Mouse (Mus musculus) liver, embryonic 15.5 days (tissue): ENCODE measurements around the gene Dgkk. TPM values are rescaled to one million over a fixed set of nuclear protein-coding genes. Genes with fewer than 3 reads are reported as not detected.
"Not testable (repeated sequence)": the region's sequence is repeated elsewhere in the genome, so short reads cannot be mapped to it uniquely, and the experiment has no call there.

Experiments used
- ATAC-seq: fragments of 200-750 bp; cut with Nextera tagmentation; 2 replicates; pipeline ENCODE4 v1.8.0; 2017; ENCODE audit warnings: moderate number of reproducible peaks, mild to moderate bottlenecking, moderate library complexity; ENCODE audit not compliant: insufficient read depth
- H3K27ac ChIP-seq: fragments of 300-500 bp; sonication (generic); replicated peaks from 2 replicates; pipeline ENCODE4 v1.5.1; 2015; ENCODE audit warnings: mild to moderate bottlenecking, inconsistent platforms
- H3K27me3 ChIP-seq: fragments of 300-500 bp; sonication (generic); 2 replicates; pipeline ENCODE4 v1.6.1; 2015; ENCODE audit warnings: mild to moderate bottlenecking, inconsistent platforms
- H3K36me3 ChIP-seq: fragments of 300-500 bp; sonication (generic); replicated peaks from 2 replicates; pipeline ENCODE4 v1.6.1; 2015; ENCODE audit warnings: moderate library complexity, mild to moderate bottlenecking, inconsistent platforms
- H3K4me1 ChIP-seq: fragments of 300-500 bp; sonication (generic); replicated peaks from 2 replicates; pipeline ENCODE4 v1.6.1; 2015; ENCODE audit warnings: inconsistent platforms
- H3K4me2 ChIP-seq: fragments of 300-500 bp; sonication (generic); 2 replicates; pipeline ENCODE4 v1.6.1; 2015; ENCODE audit warnings: moderate library complexity, mild to moderate bottlenecking, inconsistent platforms
- H3K4me3 ChIP-seq: fragments of 300-500 bp; sonication (generic); replicated peaks from 2 replicates; pipeline ENCODE4 v1.5.1; 2015; ENCODE audit warnings: mild to moderate bottlenecking, inconsistent platforms
- H3K9ac ChIP-seq: fragments of 300-500 bp; sonication (generic); 2 replicates; pipeline ENCODE4 v1.6.1; 2015; ENCODE audit warnings: moderate library complexity, mild to moderate bottlenecking, inconsistent platforms
- H3K9me3 ChIP-seq: fragments of 300-500 bp; sonication (generic); replicated peaks from 2 replicates; pipeline ENCODE4 v1.6.1; 2016; ENCODE audit warnings: inconsistent platforms
- WGBS: fragments of 180-500 bp; shearing (Covaris S2); methylation state at CpG from one replicate; pipeline ENCODE4 v1.1.7; 2015; ENCODE audit warnings: mixed read lengths; ENCODE audit not compliant: insufficient replicate concordance; 5-methylcytosine and 5-hydroxymethylcytosine counted together
- polyA plus RNA-seq: library from polyadenylated mRNA; unstranded; fragments of >200 nt; fragmentation: Nextera tagmentation; extraction: Ambion mirVana; gene quantifications from 2 replicates; pipeline ENCODE4 v1.2.1, GENCODE M21; 2015

Dgkk gene
- polyA plus RNA-seq = 0.05 and 0.09 TPM in 2 replicates

- H3K4me3 ChIP-seq, H3K9me3 ChIP-seq, H3K9ac ChIP-seq, H3K4me1 ChIP-seq, H3K36me3 ChIP-seq, ATAC-seq, H3K27ac ChIP-seq: not testable (repeated sequence)
- peak within 1 kb of the TSS; percentile 29 for H3K4me2 ChIP-seq
- 42% methylated on average over 22 of the region's 30 CpGs for WGBS
- H3K27me3 ChIP-seq = peaks cover 33% of the 10 kb centered on the region
Measured at GRCm38 (mm10) chrX:6779006-6779405, at the start of gene Dgkk. Gene Dgkk (plus strand): TSS chrX:6779306.

GRCm38 (mm10) chrX:6733998-6734397 lies 45.1 kb upstream of the Dgkk start:
- Histone ChIP-seq H3K27ac (no peak overlapping the region), H3K9me3 (no peaks in the 10 kb centered on the region), H3K9ac (no peak overlapping the region), H3K4me1 (no peaks in the 10 kb centered on the region), H3K4me2 (no peak overlapping the region), H3K4me3 (no peak overlapping the region), H3K27me3 (no peaks in the 10 kb centered on the region), H3K36me3 (no peaks in the 10 kb centered on the region)
- 47% methylated on average over 3 of the region's 3 CpGs for WGBS
- no peak for ATAC-seq

GRCm38 (mm10) chrX:6750714-6751113 lies 28.4 kb upstream of the Dgkk start:
- Histone ChIP-seq H3K9me3 (no peaks in the 10 kb centered on the region), H3K4me1 (no peaks in the 10 kb centered on the region), H3K9ac (no peak overlapping the region), H3K27ac (no peak overlapping the region), H3K4me3 (no peak overlapping the region), H3K4me2 (no peak overlapping the region), H3K36me3 (no peaks in the 10 kb centered on the region), H3K27me3 (no peaks in the 10 kb centered on the region)
- WGBS = 29% methylated on average over 1 of the region's 1 CpGs
- ATAC-seq = no peak

- Histone ChIP-seq H3K9me3 (no peaks in the 10 kb centered on the region), H3K4me2 (no peak overlapping the region), H3K9ac (no peak overlapping the region), H3K27ac (no peak overlapping the region), H3K27me3 (no peaks in the 10 kb centered on the region), H3K36me3 (no peaks in the 10 kb centered on the region), H3K4me1 (no peaks in the 10 kb centered on the region), H3K4me3 (no peak overlapping the region)
- ATAC-seq = no peak
- 49% methylated on average over 6 of the region's 6 CpGs for WGBS
Measured at GRCm38 (mm10) chrX:6751549-6752047, 27.5 kb upstream of the Dgkk start.

GRCm38 (mm10) chrX:6777489-6778249 lies 1.4 kb upstream of the Dgkk start:
- ATAC-seq = no peak
- H3K4me2 ChIP-seq = no peak overlapping the region

GRCm38 (mm10) chrX:6778250-6778637 lies 862 bp upstream of the Dgkk start:
- no peaks in the 10 kb centered on the region for H3K36me3 ChIP-seq
- peak overlapping the region; percentile 29 for H3K4me2 ChIP-seq
- no peaks in the 10 kb centered on the region for H3K4me1 ChIP-seq
- no peak for ATAC-seq
- peaks cover 33% of the 10 kb centered on the region for H3K27me3 ChIP-seq
- WGBS = 22% methylated on average over 24 of the region's 24 CpGs
- H3K4me3 ChIP-seq = no peak overlapping the region
- H3K9ac ChIP-seq = no peak overlapping the region
- H3K9me3 ChIP-seq = no peaks in the 10 kb centered on the region
- H3K27ac ChIP-seq = no peak overlapping the region

More at GRCm38 (mm10) chrX:6777489-6778249, 1.4 kb upstream of the Dgkk start:
- H3K36me3 ChIP-seq = no peaks in the 10 kb centered on the region
- H3K9me3 ChIP-seq = no peaks in the 10 kb centered on the region
- peaks cover 33% of the 10 kb centered on the region for H3K27me3 ChIP-seq
- no peak overlapping the region for H3K9ac ChIP-seq
- H3K4me1 ChIP-seq = no peaks in the 10 kb centered on the region
- no peak overlapping the region for H3K27ac ChIP-seq
- 18% methylated on average over 13 of the region's 13 CpGs for WGBS
- H3K4me3 ChIP-seq = no peak overlapping the region

GRCm38 (mm10) chrX:6779969-6780539 lies 948 bp downstream of the Dgkk start:
- no peak overlapping the region for H3K4me2 ChIP-seq
- 21% methylated on average over 16 of the region's 16 CpGs for WGBS
- no peaks in the 10 kb centered on the region for H3K4me1 ChIP-seq

GRCm38 (mm10) chrX:6832553-6832952 lies 53.4 kb downstream of the Dgkk start:
- Histone ChIP-seq H3K36me3 (no peaks in the 10 kb centered on the region), H3K9me3 (no peaks in the 10 kb centered on the region), H3K4me3 (no peak overlapping the region), H3K9ac (no peak overlapping the region), H3K4me1 (no peaks in the 10 kb centered on the region), H3K4me2 (no peak overlapping the region), H3K27ac (no peak overlapping the region), H3K27me3 (no peaks in the 10 kb centered on the region)
- 38% methylated on average over 2 of the region's 2 CpGs for WGBS
- no peak for ATAC-seq

More at GRCm38 (mm10) chrX:6779969-6780539, 948 bp downstream of the Dgkk start:
- Histone ChIP-seq H3K27ac (no peak overlapping the region), H3K27me3 (peaks cover 33% of the 10 kb centered on the region), H3K9me3 (no peaks in the 10 kb centered on the region), H3K9ac (no peak overlapping the region), H3K4me3 (no peak overlapping the region), H3K36me3 (no peaks in the 10 kb centered on the region)
- no peak for ATAC-seq

- no peaks in the 10 kb centered on the region for H3K36me3 ChIP-seq
- no peaks in the 10 kb centered on the region for H3K27me3 ChIP-seq
- no peak overlapping the region for H3K27ac ChIP-seq
- WGBS = 39% methylated on average over 3 of the region's 3 CpGs
- no peak overlapping the region for H3K9ac ChIP-seq
- H3K4me2 ChIP-seq = no peak overlapping the region
- no peaks in the 10 kb centered on the region for H3K9me3 ChIP-seq
- H3K4me3 ChIP-seq = no peak overlapping the region
- no peaks in the 10 kb centered on the region for H3K4me1 ChIP-seq
- no peak for ATAC-seq
Measured at GRCm38 (mm10) chrX:6853466-6853865, 74.4 kb downstream of the Dgkk start.

GRCm38 (mm10) chrX:6854136-6854535 lies 75.0 kb downstream of the Dgkk start:
- no peak for ATAC-seq
- Histone ChIP-seq H3K27me3 (no peaks in the 10 kb centered on the region), H3K4me1 (no peaks in the 10 kb centered on the region), H3K9ac (no peak overlapping the region), H3K9me3 (no peaks in the 10 kb centered on the region), H3K27ac (no peak overlapping the region), H3K36me3 (no peaks in the 10 kb centered on the region), H3K4me2 (no peak overlapping the region), H3K4me3 (no peak overlapping the region)
- 45% methylated on average over 5 of the region's 5 CpGs for WGBS

GRCm38 (mm10) chrX:6893933-6894332 lies 114.8 kb downstream of the Dgkk start:
- no peak overlapping the region for H3K4me2 ChIP-seq

More at GRCm38 (mm10) chrX:6893933-6894332, 114.8 kb downstream of the Dgkk start:
- Histone ChIP-seq H3K27me3 (no peaks in the 10 kb centered on the region), H3K9me3 (no peaks in the 10 kb centered on the region), H3K4me1 (no peaks in the 10 kb centered on the region), H3K27ac (no peak overlapping the region), H3K36me3 (no peaks in the 10 kb centered on the region), H3K4me3 (no peak overlapping the region), H3K9ac (no peak overlapping the region)
- WGBS = 33% methylated on average over 5 of the region's 5 CpGs
- ATAC-seq = no peak
